Mouse (Mus musculus) liver, adult (tissue): ENCODE data around the gene Stam.

Source experiments
- GATA4 ChIP-seq: IDR thresholded peaks from 2 replicates; pipeline ENCODE4 v1.6.1; 2014; ENCODE audit warnings: mild to moderate bottlenecking, low read length; ENCODE audit not compliant: insufficient replicate concordance

Gene Stam

GRCm38 (mm10) chr2:14073362-14074220 is at the start of gene Stam:
TSS of gene Stam (plus strand) at chr2:14074098.
- TF ChIP-seq GATA4 = peak; percentile 17; the same call in 1 of the 2 replicates

GRCm38 (mm10) chr2:14041249-14041648 is 32.6 kb upstream of the Stam start:
- no peak for TF ChIP-seq GATA4

GRCm38 (mm10) chr2:14043011-14043410 is 30.9 kb upstream of the Stam start:
- no peak for TF ChIP-seq GATA4

GRCm38 (mm10) chr2:14043577-14044170 is 30.2 kb upstream of the Stam start:
- TF ChIP-seq GATA4 = no peak

GRCm38 (mm10) chr2:14048381-14048780 is 25.5 kb upstream of the Stam start:
- TF ChIP-seq GATA4 = no peak

- TF ChIP-seq GATA4 = no peak
These were observed 25.1 kb upstream of the Stam start for GRCm38 (mm10) chr2:14048808-14049207.

- TF ChIP-seq GATA4 = no peak
These were observed 20.3 kb upstream of the Stam start for GRCm38 (mm10) chr2:14053618-14054017.

DNA sequence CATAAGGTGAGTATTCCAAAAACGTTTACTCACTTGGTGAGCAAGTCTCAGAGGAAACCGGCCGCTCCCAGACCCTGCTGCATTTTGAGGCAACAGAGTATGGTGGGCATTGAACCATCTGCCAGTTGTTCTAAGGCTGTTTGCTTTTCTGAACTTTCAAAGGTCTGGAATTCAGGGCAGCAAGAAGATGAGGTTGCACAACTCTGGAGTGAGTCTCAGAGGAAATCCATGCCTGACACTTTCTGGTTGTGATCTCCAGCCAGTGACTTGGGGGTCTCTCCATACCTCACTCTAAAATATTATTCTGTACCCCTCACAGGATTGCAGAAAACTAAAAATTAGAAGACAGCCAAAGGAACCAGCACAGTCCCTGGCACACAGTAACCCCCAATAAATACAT is 19.7 kb upstream of the Stam start:
- no peak for TF ChIP-seq GATA4

GRCm38 (mm10) chr2:14054716-14055115 is 19.2 kb upstream of the Stam start:
- no peak for TF ChIP-seq GATA4

GRCm38 (mm10) chr2:14055168-14055565 is 18.7 kb upstream of the Stam start:
- no peak for TF ChIP-seq GATA4

DNA sequence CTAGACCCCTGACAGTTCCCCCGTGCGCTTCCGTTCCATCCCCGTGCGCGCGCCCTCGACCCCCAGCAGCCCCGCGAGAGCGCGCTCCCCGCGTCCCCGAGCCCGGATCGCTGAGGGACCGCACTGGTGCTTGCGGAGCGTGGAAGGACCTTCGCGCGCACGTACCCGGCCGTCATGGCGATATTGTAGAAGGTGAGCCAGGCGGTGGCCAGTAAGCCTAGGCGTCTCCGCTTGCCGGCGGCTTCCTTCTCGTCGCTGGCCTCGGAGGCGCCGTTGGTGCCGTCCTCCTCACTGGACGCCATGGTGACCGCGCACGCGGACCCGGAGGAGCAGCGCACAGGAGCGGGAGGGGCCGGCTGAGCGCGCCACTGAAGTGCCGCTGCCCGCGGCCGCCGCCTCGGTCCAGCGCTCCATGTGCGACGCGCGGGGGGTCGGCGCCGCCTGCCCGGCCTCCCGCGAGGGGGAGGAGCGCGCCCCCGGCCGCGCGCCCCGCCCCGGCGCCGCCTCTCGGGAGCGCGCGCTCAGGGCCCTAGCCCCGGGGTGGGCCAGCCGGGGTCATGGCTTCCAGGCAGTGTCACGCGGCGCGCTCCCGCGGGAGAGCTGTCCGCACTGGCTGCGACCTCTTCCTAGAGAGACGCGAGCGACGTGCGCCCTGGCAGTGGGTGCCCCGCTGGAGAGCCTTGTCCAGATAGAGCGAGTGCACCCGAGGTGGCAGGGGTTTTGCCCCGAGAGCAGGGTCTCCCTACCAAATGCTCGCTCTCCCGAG is 18.1 kb upstream of the Stam start, which contains the start of gene Hacd1:
TSS of gene Hacd1 (minus strand) at position 570 of the 766 bp plus-strand sequence.
- no peak for TF ChIP-seq GATA4

DNA sequence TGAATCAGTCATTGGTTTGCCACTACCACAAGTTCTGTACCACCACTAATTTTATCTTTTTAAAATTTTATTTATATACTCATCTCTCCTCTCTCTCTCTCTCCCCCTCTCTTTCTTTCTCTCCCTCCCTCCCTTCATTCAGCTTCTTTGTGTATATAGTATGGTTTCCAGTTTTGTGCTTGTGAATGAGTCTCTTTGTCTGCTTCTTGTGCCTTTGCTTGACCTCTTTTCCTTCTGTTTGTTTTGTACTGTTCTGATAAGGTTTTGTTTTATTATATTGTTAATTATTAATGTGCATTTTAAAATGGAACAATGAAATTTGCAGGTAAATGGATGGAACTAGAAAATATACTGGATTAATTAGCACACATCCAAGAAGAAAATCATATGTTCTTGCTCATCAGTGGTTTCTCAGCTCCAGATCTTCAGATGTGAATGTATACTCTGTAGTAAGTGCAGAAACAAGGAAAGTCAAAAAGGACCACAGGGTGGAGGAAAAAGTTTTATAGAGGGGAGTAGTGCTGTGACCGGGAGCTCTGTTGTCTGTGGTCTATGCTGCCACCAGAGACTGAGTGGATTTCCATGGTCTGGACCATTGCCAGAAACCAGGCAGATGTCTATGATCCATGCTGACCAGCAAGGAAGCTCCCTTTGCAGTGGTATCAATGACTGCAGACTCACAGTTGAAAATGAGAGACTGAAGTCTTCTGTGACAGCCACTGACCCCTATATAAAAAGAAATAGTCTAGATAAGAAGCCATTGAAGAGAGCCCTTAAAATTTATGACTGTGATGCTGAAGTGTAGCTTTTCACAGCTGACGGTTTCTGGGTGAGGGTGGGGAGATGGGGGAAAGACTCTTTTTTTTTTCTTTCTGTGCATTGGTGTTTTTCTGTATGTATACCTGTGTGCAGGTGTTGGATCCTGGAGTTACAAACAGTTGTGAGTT is 7.9 kb upstream of the Stam start:
- TF ChIP-seq GATA4 = no peak

- TF ChIP-seq GATA4 = no peak
These were observed 4.9 kb upstream of the Stam start for GRCm38 (mm10) chr2:14069027-14069426.

GRCm38 (mm10) chr2:14070466-14070865 is 3.4 kb upstream of the Stam start:
- TF ChIP-seq GATA4 = no peak

GRCm38 (mm10) chr2:14073008-14073361 is 913 bp upstream of the Stam start:
- no peak for TF ChIP-seq GATA4
